Mouse (Mus musculus): ENCODE measurements around the gene Dock3. TPM values are rescaled to one million over a fixed set of nuclear protein-coding genes. Genes with fewer than 3 reads are reported as not detected.

Gene Dock3
- polyA plus RNA-seq, 1 experiment from 2014 or later = 0.57 TPM

DNA sequence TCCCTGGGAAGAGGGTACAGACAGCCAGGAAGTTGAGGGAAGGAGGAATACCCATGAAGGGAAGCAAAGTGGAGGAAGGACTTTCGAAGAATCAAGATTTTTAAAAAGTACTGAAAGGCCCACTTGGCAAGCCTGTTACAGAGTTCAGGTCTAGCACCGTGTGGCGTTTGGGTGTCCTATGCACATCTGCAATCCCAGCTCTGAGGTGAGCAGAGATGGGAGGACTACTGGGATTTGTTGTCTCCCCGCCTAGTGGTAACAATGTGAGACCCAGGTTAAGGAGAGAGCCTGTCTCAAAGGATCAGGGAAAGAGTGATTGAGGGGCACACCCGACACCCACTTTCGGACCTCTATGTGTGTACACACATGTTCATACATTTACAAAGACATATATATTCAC lies 316.8 kb downstream of the Dock3 start:
- DNase-seq (ENCODE audit: low spot score) (no peak), ATAC-seq (replicated peaks; ENCODE audit: low FRiP score, low TSS enrichment, low read depth) (no peak)
- H3K27ac ChIP-seq (ENCODE audit: low read depth) = no peak overlapping the region
- H3K4me2 ChIP-seq (ENCODE audit: low read length) = no peak overlapping the region
- H3K9ac ChIP-seq (ENCODE audit: low read length) = no peak overlapping the region
- 82% methylated on average over 6 of the region's 6 CpGs for WGBS
- H3K36me3 ChIP-seq (ENCODE audit: control insufficient read depth, insufficient read depth, low read length) = no peaks in the 10 kb centered on the region
- no peaks in the 10 kb centered on the region for H3K27me3 ChIP-seq (replicated peaks; ENCODE audit: control insufficient read depth, insufficient read depth, low read length)
- no peak overlapping the region for H3K4me3 ChIP-seq (ENCODE audit: low read depth, low read length)
- no peaks in the 10 kb centered on the region for H3K9me3 ChIP-seq (ENCODE audit: control insufficient read depth, low read length)
- H3K4me1 ChIP-seq (replicated peaks; ENCODE audit: control insufficient read depth, insufficient read depth, low read length) = no peaks in the 10 kb centered on the region

- H3K4me3 ChIP-seq (ENCODE audit: low read depth, low read length) = no peak overlapping the region
- no peak overlapping the region for H3K9ac ChIP-seq (ENCODE audit: low read length)
- ATAC-seq (replicated peaks; ENCODE audit: low FRiP score, low TSS enrichment, low read depth) (no peak), DNase-seq (ENCODE audit: low spot score) (no peak)
- H3K27ac ChIP-seq (ENCODE audit: low read depth) = no peak overlapping the region
- no peak overlapping the region for H3K4me2 ChIP-seq (ENCODE audit: low read length)
- WGBS = 8% methylated on average over 1 of the region's 1 CpGs
- no peaks in the 10 kb centered on the region for H3K36me3 ChIP-seq (ENCODE audit: control insufficient read depth, insufficient read depth, low read length)
- no peaks in the 10 kb centered on the region for H3K27me3 ChIP-seq (replicated peaks; ENCODE audit: control insufficient read depth, insufficient read depth, low read length)
- no peaks in the 10 kb centered on the region for H3K9me3 ChIP-seq (ENCODE audit: control insufficient read depth, low read length)
- H3K4me1 ChIP-seq (replicated peaks; ENCODE audit: control insufficient read depth, insufficient read depth, low read length) = no peaks in the 10 kb centered on the region
These were observed 317.9 kb downstream of the Dock3 start for GRCm38 (mm10) chr9:106913759-106914158.

GRCm38 (mm10) chr9:106911624-106912023 lies 320.1 kb downstream of the Dock3 start:
- no peaks in the 10 kb centered on the region for H3K4me1 ChIP-seq (replicated peaks; ENCODE audit: control insufficient read depth, insufficient read depth, low read length)
- 64% methylated on average over 1 of the region's 1 CpGs for WGBS
- no peak overlapping the region for H3K4me3 ChIP-seq (ENCODE audit: low read depth, low read length)
- no peak for ATAC-seq (replicated peaks; ENCODE audit: low FRiP score, low TSS enrichment, low read depth)
- no peak for DNase-seq (ENCODE audit: low spot score)
- H3K9me3 ChIP-seq (ENCODE audit: control insufficient read depth, low read length) = no peaks in the 10 kb centered on the region
- no peaks in the 10 kb centered on the region for H3K27me3 ChIP-seq (replicated peaks; ENCODE audit: control insufficient read depth, insufficient read depth, low read length)
- H3K36me3 ChIP-seq (ENCODE audit: control insufficient read depth, insufficient read depth, low read length) = no peaks in the 10 kb centered on the region
- no peak overlapping the region for H3K4me2 ChIP-seq (ENCODE audit: low read length)
- no peak overlapping the region for H3K27ac ChIP-seq (ENCODE audit: low read depth)
- H3K9ac ChIP-seq (ENCODE audit: low read length) = no peak overlapping the region

DNA sequence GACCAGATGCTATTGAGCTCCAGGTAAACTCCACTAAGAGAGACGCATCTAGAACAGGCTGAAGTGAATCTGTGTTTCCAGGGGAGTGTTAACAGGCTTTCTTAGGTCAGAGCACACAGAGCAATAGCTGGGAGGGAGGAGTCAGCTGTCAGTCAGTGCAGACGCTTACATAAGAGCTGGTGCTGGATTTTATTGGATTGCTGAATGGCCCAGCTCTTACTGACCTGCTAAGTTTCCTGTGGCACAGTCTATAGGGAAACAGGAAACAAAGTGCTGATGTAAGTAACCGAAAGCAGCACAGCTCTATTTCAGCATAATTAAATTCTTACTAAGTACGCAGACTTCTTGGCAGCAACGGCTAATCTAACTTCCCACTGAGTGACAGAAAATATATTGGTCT lies 323.0 kb downstream of the Dock3 start:
- ATAC-seq (replicated peaks; ENCODE audit: low FRiP score, low TSS enrichment, low read depth) (peak; percentile 62; the same call in 1 of the 2 replicates), DNase-seq (ENCODE audit: low spot score) (no peak)
- no peaks in the 10 kb centered on the region for H3K4me1 ChIP-seq (replicated peaks; ENCODE audit: control insufficient read depth, insufficient read depth, low read length)

DNA sequence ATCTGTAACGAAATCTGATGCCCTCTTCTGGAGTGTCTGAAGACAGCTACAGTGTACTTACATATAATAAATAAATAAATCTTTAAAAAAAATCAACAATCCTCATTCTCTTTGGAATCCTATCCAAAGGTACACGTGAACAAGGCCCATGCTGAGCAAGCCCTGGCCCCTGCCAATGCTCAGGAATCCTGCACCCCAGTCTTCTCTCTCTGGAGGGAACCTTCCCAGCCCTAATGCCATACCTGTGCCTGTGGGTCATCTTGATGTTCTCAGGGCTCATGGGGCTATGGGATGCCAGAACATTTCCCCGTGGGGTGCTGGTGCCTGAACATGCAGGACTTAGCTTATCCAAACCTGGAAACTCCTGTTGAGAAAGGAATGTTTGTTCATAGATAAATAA lies 323.5 kb downstream of the Dock3 start:
- Histone ChIP-seq H3K9me3 (ENCODE audit: control insufficient read depth, low read length) (no peaks in the 10 kb centered on the region), H3K4me1 (replicated peaks; ENCODE audit: control insufficient read depth, insufficient read depth, low read length) (no peaks in the 10 kb centered on the region), H3K27me3 (replicated peaks; ENCODE audit: control insufficient read depth, insufficient read depth, low read length) (no peaks in the 10 kb centered on the region), H3K36me3 (ENCODE audit: control insufficient read depth, insufficient read depth, low read length) (no peaks in the 10 kb centered on the region), H3K4me2 (ENCODE audit: low read length) (no peak overlapping the region), H3K9ac (ENCODE audit: low read length) (no peak overlapping the region), H3K27ac (ENCODE audit: low read depth) (no peak overlapping the region), H3K4me3 (ENCODE audit: low read depth, low read length) (no peak overlapping the region)
- WGBS = 66% methylated on average over 3 of the region's 3 CpGs
- ATAC-seq (replicated peaks; ENCODE audit: low FRiP score, low TSS enrichment, low read depth) (no peak), DNase-seq (ENCODE audit: low spot score) (no peak)

More for the DNA sequence above, 323.0 kb downstream of the Dock3 start:
- Histone ChIP-seq H3K4me3 (ENCODE audit: low read depth, low read length) (no peak overlapping the region), H3K4me2 (ENCODE audit: low read length) (no peak overlapping the region), H3K9ac (ENCODE audit: low read length) (no peak overlapping the region), H3K27ac (ENCODE audit: low read depth) (no peak overlapping the region), H3K27me3 (replicated peaks; ENCODE audit: control insufficient read depth, insufficient read depth, low read length) (no peaks in the 10 kb centered on the region), H3K36me3 (ENCODE audit: control insufficient read depth, insufficient read depth, low read length) (no peaks in the 10 kb centered on the region), H3K9me3 (ENCODE audit: control insufficient read depth, low read length) (no peaks in the 10 kb centered on the region)
- WGBS = 37% methylated on average over 5 of the region's 5 CpGs

GRCm38 (mm10) chr9:106906597-106906996 lies 325.1 kb downstream of the Dock3 start:
- Histone ChIP-seq H3K9me3 (ENCODE audit: control insufficient read depth, low read length) (no peaks in the 10 kb centered on the region), H3K4me2 (ENCODE audit: low read length) (no peak overlapping the region), H3K27ac (ENCODE audit: low read depth) (no peak overlapping the region), H3K4me1 (replicated peaks; ENCODE audit: control insufficient read depth, insufficient read depth, low read length) (no peaks in the 10 kb centered on the region), H3K27me3 (replicated peaks; ENCODE audit: control insufficient read depth, insufficient read depth, low read length) (no peaks in the 10 kb centered on the region), H3K9ac (ENCODE audit: low read length) (no peak overlapping the region), H3K4me3 (ENCODE audit: low read depth, low read length) (no peak overlapping the region), H3K36me3 (ENCODE audit: control insufficient read depth, insufficient read depth, low read length) (no peaks in the 10 kb centered on the region)
- ATAC-seq (replicated peaks; ENCODE audit: low FRiP score, low TSS enrichment, low read depth) (no peak), DNase-seq (ENCODE audit: low spot score) (no peak)
- 84% methylated on average over 8 of the region's 8 CpGs for WGBS

DNA sequence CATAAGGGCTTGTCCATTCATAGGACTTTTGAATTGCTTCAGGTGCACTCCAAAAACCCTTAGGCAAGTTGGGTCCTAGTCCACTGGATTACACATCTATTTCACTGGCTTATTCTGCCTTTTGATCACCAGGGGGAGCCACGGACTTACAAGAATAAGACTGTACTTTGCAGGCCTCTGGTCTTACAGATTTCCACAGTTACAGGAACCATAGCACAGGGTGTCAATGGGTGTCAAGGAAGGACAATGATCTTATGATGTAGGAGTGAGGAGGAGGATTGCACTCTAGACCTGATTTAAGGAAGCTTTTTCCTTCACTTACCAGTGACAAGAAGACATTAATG lies 327.9 kb downstream of the Dock3 start:
- DNase-seq (ENCODE audit: low spot score) = no peak
- no peaks in the 10 kb centered on the region for H3K36me3 ChIP-seq (ENCODE audit: control insufficient read depth, insufficient read depth, low read length)
- no peak for ATAC-seq (replicated peaks; ENCODE audit: low FRiP score, low TSS enrichment, low read depth)
- WGBS = 10% methylated on average over 1 of the region's 1 CpGs
- H3K27ac ChIP-seq (ENCODE audit: low read depth) = no peak overlapping the region
- H3K4me1 ChIP-seq (replicated peaks; ENCODE audit: control insufficient read depth, insufficient read depth, low read length) = no peaks in the 10 kb centered on the region
- no peaks in the 10 kb centered on the region for H3K9me3 ChIP-seq (ENCODE audit: control insufficient read depth, low read length)
- no peak overlapping the region for H3K4me3 ChIP-seq (ENCODE audit: low read depth, low read length)
- no peaks in the 10 kb centered on the region for H3K27me3 ChIP-seq (replicated peaks; ENCODE audit: control insufficient read depth, insufficient read depth, low read length)
- no peak overlapping the region for H3K9ac ChIP-seq (ENCODE audit: low read length)
- no peak overlapping the region for H3K4me2 ChIP-seq (ENCODE audit: low read length)

GRCm38 (mm10) chr9:106903099-106903790 lies 328.5 kb downstream of the Dock3 start:
- Histone ChIP-seq H3K36me3 (ENCODE audit: control insufficient read depth, insufficient read depth, low read length) (no peaks in the 10 kb centered on the region), H3K4me3 (ENCODE audit: low read depth, low read length) (no peak overlapping the region), H3K4me1 (replicated peaks; ENCODE audit: control insufficient read depth, insufficient read depth, low read length) (no peaks in the 10 kb centered on the region), H3K27ac (ENCODE audit: low read depth) (no peak overlapping the region), H3K27me3 (replicated peaks; ENCODE audit: control insufficient read depth, insufficient read depth, low read length) (no peaks in the 10 kb centered on the region), H3K9ac (ENCODE audit: low read length) (no peak overlapping the region), H3K4me2 (ENCODE audit: low read length) (no peak overlapping the region), H3K9me3 (ENCODE audit: control insufficient read depth, low read length) (no peaks in the 10 kb centered on the region)
- DNase-seq (ENCODE audit: low spot score) (no peak), ATAC-seq (replicated peaks; ENCODE audit: low FRiP score, low TSS enrichment, low read depth) (no peak)
- WGBS = 72% methylated on average over 4 of the region's 4 CpGs

DNA sequence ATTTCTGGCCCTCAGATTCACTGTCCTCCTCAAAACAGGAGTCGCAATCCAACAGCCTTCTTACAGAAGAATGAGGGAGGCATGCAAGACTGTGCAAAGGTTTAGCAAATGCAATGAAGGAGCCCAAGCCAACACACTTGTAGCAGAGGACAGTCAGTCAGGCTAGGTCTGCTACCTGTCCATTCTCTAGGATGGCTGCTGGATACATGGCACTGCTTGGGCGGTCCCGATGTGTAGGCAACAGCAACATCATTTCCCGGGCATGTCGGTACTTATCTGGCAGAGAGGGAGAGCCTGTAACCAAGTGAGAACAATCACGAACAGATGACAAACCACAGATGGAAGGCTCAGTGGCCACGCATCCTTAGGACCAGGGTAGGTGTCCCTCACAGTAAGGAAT lies 330.1 kb downstream of the Dock3 start:
- Histone ChIP-seq H3K27ac (ENCODE audit: low read depth) (no peak overlapping the region), H3K9ac (ENCODE audit: low read length) (no peak overlapping the region)
- WGBS = 87% methylated on average over 7 of the region's 7 CpGs

More for the DNA sequence above, 330.1 kb downstream of the Dock3 start:
- Histone ChIP-seq H3K27me3 (replicated peaks; ENCODE audit: control insufficient read depth, insufficient read depth, low read length) (no peaks in the 10 kb centered on the region), H3K4me2 (ENCODE audit: low read length) (no peak overlapping the region), H3K36me3 (ENCODE audit: control insufficient read depth, insufficient read depth, low read length) (no peaks in the 10 kb centered on the region), H3K4me3 (ENCODE audit: low read depth, low read length) (no peak overlapping the region), H3K9me3 (ENCODE audit: control insufficient read depth, low read length) (no peaks in the 10 kb centered on the region), H3K4me1 (replicated peaks; ENCODE audit: control insufficient read depth, insufficient read depth, low read length) (no peaks in the 10 kb centered on the region)
- ATAC-seq (replicated peaks; ENCODE audit: low FRiP score, low TSS enrichment, low read depth) = no peak
- no peak for DNase-seq (ENCODE audit: low spot score)

Measured in intestine, embryonic 14.5 days (tissue).